Mouse (Mus musculus) embryo, embryonic 10 days (tissue): ENCODE data around the gene Cep112.

Experiments used
- DNase-seq: peaks from one replicate; pipeline ENCODE4 v3.0.0-alpha.2; 2015; ENCODE audit warnings: low spot score

Gene Cep112

GRCm38 (mm10) chr11:108424889-108425591 is at the start of gene Cep112:
Gene Cep112 (plus strand): TSS chr11:108425192.
- peak; percentile 99 for DNase-seq

DNA sequence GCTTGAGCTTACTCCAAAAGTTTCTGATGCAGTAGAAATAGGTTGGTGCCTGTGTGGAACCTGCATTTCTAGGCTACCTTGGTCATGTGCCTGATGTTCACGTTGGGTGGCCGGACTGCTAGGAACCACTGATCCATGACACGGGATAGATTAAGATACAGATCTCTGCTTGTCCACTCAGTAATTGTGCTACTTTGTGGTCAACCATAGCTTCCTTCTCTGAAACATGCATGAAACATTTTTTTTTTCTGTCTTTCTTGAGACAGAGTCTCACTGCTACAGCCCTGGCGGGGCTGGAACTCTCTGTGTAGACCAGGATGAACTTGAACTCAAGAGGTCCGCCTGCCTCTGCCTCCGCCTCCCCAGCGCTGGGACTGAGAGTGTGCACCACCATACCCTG is 48.2 kb upstream of the Cep112 start:
- DNase-seq, result no peak

DNA sequence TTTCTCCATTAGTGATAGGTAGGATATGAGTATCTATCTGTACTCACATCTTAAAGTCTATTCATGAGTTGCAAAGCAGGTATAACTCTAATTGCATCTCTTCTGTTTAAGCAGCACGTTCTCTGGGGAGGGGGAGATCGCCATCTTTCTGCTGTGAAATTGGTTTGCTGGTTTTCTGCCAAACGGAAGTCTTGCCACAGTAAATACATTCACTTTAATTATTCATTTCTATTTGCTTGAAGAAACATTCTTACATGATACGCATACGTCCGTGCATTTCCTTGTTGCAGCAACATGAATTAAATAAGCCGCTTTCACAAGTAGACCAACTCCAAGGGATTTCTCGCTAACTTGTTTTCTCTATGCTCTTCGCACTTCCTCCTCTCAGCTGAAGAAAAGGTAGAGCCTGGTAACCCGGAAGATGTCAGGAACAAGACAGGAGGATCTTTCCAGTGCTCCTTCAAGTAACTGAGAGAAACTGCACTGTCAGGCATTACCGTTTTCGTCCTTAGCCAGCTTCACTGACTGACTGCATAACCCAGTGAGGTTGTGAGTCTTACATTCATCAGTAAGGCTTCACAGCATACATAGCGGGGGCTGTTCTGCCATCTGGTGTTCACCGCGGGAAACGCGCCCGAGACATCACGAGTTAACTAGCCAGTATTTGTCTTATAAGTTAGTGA is 47.2 kb upstream of the Cep112 start:
- peak; percentile 93 for DNase-seq

GRCm38 (mm10) chr11:108378363-108378751 is 46.6 kb upstream of the Cep112 start:
- DNase-seq, result no peak

- no peak for DNase-seq
These were observed 42.3 kb upstream of the Cep112 start for GRCm38 (mm10) chr11:108382664-108383063.

DNA sequence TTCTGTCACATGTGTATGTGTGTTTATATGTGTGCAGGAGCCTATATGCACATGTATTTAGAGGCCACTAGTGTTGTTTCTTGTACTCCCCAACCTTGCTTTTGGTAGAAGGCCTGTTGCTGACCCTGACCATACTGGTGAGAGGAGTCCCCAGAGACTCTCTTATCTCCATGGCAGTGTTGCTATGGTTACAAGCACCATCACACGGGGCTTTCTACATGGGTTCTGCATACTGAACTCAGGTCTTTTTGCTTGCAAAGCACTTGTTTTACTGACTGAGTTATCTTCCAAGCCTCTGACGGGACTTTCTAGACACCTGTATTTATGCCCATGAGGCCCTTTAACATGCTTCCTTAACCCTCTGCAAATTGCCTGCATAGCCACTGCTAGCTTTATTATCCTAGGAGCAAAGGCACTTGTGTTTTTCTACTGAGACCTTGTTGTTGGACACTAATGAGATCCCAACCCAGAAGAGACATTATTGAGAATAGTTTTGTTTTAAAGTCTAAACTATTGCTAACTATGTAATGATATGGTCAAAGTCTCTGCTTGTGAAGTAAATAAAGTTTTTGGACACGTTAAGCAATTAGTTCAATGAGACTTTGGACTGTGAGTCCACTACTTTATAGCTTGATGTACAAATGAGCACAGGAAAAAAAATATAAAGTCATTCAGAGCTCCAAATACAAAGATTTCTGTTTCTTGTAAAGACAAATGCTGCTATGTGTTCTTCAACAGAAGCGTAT is 39.9 kb upstream of the Cep112 start:
- DNase-seq, result peak; percentile 19

DNA sequence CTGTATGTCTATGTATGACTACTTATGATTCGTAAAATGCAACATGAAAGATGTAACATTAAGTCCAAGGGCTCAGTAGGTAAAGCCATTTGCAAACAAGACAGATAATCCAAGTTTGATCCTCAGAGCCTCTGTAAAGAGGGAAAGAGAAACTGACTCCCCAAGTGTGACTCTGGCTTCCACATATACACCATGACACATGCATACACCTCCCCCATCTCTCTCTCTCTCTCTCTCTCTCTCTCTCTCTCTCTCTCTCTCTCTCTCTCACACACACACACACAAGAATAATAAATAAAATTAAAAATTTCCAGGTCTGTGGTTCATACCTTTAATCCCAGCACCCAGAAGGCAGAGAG is 39.3 kb upstream of the Cep112 start:
- no peak for DNase-seq

DNA sequence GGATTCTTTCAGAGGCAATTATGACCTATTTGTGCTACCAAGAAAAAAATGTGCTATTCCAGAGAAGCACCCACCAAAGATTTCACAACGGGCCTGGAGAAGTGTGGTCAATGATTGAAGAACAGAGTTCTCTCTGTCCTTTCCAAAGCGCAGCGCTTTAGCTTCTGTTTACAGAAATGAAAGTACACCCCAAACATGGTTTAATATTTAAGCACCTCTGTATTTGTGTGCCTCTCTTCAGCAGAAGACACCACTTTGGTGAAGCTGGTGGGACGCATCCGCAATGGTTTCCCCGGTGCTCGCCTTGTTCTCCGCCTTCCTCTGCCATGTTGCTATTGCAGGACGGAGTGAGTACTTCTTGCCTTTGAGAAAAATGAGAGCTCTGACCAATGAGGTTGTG is 29.9 kb upstream of the Cep112 start:
- no peak for DNase-seq

DNA sequence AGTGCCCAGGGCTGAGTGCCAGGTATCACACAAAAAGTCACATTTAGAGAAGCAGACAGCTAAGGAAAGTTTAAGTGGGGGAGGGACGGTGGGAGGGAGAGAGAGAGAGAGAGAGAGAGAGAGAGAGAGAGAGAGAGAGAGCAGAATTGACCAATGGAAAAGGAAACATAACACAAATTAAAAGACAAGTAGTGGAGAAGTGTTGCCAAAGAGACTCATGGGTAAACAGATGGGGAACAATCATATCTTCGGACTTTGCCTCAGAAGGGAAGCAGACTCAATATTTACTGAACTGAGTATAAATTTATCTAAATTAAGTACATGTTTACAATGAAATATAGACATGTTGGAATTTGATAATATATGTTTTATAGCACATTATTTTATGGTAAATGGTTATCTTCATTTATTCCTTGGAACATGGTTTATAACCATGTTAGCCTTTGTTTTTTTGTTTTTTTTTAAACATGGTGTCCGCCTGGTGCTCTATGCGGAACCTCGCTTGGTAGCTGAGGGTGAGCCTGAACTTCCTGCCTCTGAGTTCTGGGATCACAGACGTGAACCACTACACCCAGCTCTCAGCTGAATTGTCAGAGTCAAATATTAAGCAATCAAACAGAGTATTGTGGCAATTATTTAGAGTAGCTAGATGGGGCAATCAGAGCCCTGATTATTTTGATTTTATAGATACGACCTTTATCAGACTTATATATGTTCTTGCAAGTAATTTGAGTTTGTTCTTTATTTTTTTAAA is 28.7 kb upstream of the Cep112 start:
- no peak for DNase-seq

- no peak for DNase-seq
These were observed 14.9 kb upstream of the Cep112 start for GRCm38 (mm10) chr11:108409876-108410644.

DNA sequence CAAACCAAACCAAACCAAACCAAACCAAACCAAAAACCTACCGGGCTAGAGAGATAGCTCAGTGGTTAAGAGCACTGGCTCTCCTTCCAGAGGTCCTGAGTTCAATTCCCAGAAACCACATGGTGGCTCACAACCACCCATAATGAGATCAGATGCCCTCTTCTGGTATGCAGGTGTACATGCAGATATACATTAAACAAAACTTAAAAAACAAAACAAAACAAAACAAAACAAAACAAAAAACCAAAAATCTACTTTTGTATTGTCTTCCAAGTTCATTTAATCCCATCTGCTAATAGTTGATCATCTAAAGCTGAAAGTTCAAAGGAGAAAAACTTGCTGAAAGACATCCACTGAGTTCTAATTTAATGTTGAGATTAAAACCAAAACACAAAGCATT is 8.6 kb upstream of the Cep112 start:
- no peak for DNase-seq

GRCm38 (mm10) chr11:108418540-108418939 is 6.5 kb upstream of the Cep112 start:
- DNase-seq, result peak; percentile 68

DNA sequence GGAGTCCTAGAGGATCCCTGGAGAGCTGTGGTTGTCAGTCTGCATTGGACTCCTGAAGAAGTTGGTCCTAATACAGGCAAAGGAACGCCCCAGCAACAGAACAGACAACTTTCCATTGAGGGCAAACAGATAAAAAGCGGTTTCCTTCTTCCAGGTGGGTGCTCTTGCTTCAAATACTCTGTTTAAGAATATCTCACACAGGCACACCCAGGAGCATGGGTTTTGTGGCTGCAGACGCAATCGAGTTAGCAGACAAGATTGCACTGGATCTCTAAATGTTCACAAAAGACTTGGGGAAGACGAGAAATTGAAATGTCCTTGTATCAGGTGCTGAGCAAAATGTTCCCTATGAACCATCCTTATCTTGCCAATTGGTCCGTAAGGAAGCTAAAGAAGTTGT is 5.8 kb upstream of the Cep112 start:
- no peak for DNase-seq

- DNase-seq, result no peak
These were observed 4.2 kb upstream of the Cep112 start for GRCm38 (mm10) chr11:108420751-108421150.

GRCm38 (mm10) chr11:108423221-108423620 is 1.8 kb upstream of the Cep112 start:
- DNase-seq, result no peak

GRCm38 (mm10) chr11:108424111-108424510 is 881 bp upstream of the Cep112 start:
- DNase-seq, result peak; percentile 19

- DNase-seq, result peak; percentile 27
These were observed 565 bp downstream of the Cep112 start for GRCm38 (mm10) chr11:108425592-108425921.

DNA sequence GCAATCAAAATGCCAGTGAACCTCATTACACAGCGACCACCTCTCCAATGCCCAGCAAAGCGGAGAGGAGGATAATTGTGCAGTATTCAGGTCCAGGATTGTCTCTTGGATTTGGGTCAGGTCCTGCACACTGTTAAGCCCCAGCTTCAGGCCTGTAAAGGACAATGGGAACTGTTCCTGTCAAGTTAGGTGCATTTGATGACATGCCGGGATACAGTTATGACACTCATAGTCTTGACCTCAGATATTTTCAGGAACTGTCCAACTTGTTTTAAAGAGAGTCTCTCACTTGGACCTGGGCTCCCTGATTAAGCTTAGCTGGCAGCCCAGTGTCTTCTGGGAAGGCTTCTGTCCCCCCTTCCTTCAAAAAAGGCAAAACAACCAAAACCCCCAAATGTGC is 1.1 kb downstream of the Cep112 start:
- DNase-seq, result no peak

DNA sequence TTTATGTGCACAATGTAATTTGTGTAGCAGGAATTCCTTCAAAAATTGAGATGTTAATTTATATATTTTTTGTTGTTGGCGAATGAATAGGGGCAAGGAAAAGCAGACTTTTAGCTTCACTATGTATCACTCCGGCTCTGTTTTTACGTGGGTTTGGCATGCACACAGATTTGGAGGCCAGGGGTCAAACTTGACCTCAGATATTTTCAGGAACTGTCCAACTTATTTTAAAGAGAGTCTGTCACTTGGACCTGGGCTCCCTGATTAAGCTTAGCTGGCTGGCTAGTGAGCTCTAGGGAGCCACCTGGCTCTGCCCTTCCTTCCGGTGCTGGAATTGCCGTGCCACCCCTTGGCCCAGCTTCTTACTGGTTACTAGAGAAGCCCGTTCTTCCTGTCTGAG is 2.2 kb downstream of the Cep112 start:
- DNase-seq, result no peak

DNA sequence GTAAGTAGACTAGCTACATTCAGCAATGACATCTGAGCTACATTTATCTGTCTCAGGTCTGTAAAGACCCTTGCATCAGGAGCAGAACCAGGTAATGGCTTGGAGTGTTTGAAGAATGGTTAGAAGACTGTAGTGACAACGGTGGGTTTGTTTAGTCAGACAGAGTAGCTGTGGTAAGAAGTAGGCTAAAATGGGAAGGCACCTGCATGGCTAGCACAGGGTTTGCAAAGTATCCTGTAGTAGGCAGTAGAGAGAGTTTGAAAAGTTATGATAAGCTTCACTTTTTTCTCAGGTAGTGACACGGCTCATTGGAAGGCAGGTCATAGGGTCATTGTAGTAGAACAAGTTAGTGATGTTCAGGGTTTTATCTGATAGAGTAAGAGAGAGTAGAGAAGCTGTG is 4.1 kb downstream of the Cep112 start:
- DNase-seq, result no peak

DNA sequence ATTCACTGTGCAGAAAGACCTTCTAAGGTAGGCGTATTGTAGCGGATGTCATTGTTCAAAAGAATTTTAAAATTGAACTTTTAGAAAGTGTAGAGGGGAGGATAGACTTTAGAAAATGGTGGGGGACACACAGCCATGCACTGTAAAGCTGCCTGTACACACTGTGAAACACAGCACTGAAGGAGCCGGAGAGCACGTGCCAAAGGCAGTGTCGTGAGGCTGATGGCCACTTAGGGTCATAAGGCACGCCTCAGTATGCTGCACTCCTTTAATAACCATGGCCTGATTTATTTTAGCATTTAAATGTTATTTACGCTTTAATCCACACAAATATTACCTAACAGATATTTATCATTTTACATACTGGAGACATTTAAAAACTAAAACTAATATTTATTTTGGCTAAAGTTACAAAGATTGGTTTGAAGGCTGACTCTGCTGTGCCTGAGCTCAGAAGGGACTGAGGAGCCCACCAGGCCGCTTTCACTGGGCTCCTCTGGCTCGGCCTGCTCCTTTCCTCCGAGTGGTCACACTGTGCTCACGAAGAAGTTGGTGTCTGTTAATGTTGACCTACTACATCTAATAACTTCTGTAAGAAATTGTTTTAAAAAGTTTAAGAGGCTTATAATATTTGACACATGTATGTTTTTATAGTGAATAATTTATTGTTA is 19.0 kb downstream of the Cep112 start:
- no peak for DNase-seq
